Mouse (Mus musculus) right cerebral cortex, postnatal 4 days (tissue): ENCODE measurements around the gene Zswim7.

Experiments
- DNase-seq: peaks from one replicate; pipeline ENCODE4 v3.0.0-alpha.2; 2022

Zswim7 gene

DNA sequence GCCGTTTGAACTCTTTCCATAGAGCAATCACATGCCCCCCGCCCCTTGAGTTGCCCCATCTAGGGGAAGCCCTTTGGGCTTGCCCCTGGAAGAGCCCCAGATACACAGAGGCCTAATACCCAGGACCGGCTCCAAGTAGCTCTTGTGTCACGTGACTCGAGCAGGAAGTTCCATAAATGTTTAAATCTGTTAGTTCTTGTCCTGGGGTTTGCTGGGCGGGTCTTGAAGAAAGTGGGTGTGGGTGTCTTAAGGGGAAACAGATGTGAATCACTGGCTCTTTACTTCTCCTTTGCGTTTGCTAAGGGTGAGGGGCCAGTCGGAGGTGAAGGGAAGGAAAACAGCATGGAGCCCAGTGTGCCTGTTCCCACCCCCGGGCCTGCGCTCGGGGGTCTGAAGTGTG lies 30.1 kb downstream of the Zswim7 start:
- DNase-seq = no peak

DNA sequence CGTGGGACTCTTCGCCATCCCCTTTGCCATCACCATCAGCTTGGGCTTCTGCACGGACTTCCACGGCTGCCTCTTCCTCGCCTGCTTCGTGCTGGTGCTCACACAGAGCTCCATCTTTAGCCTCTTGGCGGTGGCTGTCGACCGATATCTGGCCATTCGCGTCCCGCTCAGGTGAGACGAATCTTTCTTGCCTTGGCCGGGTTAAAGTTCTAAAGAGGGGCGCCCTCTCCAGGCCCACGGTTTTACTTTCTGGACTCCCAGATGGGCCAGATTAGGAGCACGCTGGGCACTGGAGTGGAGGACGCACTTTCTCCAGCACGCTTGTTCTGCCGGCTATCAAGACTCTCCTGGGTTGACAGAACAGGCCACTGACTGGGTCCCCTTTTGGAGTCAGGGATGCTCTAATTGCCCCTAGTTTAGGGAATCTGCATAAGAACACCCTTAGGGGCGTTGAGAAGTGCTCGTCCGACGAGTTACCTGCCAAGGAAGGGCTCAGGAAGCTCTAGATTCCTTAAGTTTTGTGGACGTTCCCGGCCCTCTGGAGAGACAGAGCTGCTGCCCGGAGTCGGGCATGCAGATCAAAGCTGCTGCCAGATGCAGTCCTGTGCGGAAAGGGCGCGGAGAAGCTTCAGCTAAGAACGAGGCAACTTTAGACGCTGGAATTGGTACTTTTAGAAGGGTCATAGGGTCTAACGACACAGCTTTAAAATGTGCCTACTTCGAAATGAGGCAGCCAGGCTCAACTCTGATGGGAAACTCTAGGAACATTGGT lies 31.7 kb downstream of the Zswim7 start:
- peak; percentile 18 for DNase-seq

DNA sequence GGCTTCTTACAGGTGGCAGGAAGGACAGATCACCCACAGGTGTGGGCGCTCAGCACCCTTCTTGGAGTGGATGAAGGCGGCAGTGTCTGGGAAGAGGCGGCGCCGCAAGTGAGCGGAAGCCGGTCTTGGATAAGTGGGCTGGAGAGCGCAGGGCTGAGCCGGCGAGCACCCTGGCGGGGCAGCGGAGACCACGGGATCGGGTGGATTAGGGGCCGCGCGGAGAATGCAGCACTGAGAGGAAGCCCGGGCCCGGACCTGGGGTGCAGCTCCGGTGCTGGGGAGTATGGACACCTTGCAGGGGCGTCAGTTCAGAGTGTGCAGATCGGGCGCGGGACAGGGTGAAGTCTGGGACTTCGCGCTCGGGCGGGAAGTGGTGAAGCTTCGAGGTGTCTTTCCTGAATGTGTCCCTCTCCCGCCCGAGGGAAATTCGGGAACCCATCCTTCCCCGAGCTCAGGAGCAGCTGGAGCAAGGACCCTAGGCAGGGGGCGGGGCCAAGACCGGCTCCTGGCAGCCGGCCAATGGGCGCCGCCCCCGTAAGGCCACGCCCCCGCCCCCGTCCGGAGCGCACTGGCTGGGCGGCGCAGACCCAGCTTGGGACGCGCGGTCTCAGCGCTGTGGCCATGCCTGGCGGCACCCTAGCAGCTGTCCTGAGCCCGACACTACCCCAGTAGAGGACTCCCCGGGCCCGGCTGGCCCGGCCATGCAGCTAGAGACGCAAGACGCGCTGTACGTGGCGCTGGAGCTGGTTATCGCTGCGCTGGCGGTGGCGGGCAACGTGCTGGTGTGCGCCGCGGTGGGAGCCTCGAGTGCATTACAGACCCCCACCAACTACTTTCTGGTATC lies 32.6 kb downstream of the Zswim7 start, which contains the start of gene Adora2b:
TSS of gene Adora2b (plus strand) at position 584 of the 844 bp plus-strand sequence.
- peak; percentile 64 for DNase-seq

DNA sequence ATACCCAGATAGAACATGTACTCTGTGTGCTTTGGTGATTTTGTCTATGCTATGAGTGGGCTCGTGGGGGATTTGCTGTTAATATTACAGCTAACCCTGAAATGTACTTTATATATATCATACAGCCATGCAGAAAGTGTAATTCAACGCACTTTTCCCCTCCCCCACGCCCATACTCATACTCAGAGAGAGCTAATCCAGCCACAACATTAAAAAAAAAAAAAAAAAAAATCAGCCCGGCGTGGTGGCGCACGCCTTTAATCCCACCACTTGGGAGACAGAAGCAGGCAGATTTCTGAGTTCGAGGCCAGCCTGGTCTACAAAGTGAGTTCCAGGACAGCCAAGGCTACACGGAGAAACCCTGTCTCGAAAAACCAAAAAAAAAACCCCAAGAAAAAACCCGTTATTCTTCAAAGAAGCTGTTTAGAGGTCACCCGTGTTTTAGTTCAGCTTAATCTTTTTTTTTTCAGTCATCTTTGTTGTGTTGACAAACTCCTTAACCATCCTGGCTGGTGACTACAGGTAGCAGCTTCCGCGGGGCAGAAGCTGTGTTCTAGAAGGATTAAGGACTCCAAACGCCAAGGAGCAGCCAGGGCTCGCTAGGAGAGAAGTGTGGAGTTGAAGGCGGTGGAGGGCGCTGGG lies 33.3 kb downstream of the Zswim7 start:
- no peak for DNase-seq

DNA sequence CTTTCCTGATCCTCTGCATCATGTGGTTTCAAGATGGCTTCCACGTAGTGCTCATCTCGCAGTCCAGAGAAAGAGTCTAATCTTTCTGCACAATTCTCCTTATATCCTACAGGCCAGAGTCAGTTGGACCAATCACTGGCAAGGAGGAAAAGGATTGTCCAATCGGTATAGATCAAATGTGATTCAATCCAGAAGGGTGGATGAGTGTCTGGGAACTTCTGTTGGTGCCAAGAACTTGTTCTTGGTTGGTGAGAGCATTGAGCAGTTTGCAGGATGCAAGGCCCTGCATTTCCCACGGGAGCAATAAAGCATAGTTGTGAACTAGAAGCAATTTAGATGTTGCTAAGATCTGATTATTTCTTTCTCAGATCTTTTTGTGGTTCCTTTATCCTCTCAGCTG lies 36.7 kb downstream of the Zswim7 start:
- DNase-seq = no peak

DNA sequence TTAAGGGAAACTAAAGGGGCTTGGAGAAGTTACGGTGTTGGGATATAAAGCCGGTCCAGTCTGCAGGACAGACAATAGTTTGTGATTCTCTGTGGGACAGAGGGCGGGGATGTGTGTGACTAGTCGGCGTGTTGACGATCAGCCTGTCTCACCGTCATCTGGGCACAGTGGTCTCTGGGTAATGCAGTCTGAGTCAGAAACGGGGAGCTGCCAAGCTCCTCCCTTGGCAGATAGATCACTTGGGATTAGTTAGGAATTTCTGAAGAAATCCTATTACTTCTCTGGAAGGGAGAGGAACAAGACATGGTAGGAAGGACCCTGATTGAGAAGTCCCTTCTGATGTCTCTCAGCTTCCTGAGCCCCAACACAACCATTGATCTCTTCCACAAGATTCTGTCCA lies 37.3 kb downstream of the Zswim7 start:
- no peak for DNase-seq

DNA sequence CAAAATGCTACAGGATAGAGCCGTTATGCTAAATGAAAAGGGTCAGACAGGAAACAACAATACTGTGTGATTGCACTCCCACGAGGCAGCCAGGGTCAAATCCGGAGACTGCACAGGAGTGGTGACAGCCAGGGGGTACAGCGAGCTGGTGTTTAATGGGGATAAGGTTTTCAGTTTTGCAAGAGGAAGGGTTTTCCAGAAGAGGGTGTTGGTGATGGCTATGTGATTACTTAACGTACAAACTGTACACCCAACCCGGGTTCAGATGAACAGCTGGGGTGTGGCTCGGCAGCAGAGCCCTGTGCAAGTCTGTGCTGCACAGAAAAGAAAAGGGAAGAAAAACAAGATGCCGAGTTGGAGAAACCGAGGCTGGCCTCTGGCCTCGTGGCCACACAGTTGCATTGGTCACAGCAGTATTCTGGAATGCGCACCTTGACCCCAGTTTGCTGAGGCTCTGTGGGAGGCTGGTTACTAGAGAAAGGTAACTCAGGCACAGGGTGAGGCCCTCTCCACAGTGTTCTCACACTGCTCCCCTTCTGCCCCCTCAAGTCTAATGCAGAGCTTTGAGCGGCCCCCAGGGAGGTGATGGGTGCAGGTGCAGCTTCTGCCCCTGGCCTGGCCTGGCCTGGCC lies 40.4 kb downstream of the Zswim7 start:
- DNase-seq = no peak

DNA sequence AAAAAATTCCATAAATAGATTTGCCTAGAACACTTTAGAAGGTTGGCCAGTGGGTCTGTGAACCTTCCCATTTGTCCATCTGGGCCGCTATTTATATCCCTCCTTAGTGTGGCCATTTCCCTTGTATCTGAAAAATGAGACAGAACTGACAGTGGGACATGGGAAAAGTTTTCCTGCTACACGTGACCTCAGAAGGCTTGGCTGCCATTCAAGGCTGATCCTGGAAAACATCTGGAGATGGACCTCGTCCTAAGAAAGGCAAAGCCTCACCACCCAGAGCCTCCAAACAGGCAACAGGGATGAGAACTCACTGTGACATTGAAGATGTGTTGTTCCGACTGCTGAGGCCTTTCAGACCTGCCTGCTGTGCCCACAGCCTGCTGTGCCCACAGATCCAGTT lies 56.4 kb downstream of the Zswim7 start:
- no peak for DNase-seq

DNA sequence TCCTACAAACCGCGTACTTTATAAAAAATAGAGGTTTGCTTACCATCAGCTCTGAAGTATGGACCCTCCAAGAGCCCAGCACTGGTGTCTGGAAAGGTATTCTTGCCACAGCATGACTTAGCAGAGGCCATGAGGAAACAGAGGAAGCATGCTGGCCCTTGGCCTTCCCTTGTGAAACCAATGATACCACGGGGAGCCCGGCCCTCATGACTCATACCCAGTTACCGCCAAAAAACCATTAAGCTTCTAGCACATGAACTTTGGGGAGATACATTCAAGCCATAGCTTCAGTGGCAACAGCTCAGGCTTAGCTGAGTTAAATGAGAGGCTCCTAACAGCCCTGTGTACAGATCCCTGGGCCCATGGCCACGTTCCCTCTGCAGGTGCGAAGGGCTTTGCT lies 57.2 kb downstream of the Zswim7 start:
- no peak for DNase-seq

DNA sequence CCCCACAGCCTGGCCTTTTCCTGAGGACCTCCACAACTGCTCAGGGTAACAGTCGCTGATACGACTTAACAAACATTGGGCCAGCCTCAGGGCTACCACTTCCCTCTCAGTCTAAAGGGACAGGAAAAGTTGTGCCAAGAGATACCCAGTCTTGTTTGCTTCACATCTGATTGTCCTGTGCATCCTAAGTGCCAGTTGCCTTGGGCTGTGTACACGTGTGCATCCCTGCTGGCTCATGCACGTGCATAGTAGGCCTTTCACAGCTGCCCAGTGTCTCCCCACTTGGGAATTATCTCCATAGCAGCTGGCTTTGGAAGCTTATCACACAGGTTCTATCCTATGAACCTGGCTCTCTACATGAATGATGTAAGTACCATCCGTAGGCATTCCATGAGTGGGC lies 57.8 kb downstream of the Zswim7 start:
- DNase-seq = no peak

DNA sequence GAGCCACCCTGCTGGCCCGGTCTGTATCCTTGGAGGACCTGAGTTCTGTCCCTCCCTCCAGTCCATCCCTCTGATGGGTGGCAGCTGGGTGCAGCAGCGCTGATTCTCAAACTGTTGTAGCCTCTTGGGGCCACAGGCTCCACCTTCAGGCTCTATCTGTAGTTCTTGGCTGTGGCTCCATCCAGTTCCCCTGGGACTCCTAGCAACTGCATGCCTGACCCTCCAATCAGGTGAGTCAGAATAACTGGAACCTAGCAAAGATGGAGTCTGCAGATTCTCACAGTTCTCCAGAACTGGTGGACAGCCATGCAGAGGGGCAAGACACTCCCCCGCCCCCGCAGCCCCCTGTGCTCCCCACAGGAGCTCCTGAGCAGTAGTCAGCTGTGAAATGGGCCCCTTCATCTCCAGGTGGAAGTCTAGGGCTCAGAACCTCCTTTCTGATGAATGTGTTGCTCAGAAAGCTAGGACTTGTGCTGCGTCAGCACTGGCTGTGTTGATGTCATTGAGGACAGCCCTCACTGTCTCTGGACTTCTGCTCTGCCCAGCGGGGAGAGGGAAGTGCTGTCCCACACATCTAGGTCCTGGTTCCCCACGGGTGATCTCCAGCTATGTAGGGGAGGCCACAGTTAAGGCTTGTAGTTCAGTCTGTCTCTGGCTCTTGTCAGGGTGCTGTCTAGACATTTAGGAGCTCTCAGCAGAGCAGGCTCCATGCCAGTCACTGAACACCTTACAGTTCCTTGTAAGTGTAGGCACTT lies 60.2 kb downstream of the Zswim7 start:
- no peak for DNase-seq

DNA sequence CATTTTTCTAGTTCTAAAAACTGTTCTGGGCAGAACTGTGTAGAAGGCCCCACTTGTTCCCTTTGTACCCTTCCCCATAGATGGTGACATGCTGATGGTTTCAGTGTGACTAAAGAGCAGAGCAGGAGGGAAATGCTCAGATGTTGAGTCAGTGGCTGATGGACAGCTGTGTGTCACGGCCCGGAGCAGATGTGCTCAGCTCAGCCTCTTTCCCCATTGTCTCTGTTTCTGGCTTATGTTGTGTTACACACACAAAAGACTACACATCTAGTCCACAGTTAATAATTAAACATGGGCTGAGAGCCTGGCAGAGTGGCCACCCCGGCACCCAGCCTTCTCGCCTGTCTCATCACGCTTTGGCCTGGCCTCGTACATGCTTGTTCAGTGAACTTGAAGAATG lies 63.4 kb downstream of the Zswim7 start:
- DNase-seq = no peak
